Mouse (Mus musculus): ENCODE data around the gene Vkorc1l1.
"Not testable (repeated sequence)": the region's sequence is repeated elsewhere in the genome, so short reads cannot be mapped to it uniquely, and the experiment has no call there.

Gene Vkorc1l1

DNA sequence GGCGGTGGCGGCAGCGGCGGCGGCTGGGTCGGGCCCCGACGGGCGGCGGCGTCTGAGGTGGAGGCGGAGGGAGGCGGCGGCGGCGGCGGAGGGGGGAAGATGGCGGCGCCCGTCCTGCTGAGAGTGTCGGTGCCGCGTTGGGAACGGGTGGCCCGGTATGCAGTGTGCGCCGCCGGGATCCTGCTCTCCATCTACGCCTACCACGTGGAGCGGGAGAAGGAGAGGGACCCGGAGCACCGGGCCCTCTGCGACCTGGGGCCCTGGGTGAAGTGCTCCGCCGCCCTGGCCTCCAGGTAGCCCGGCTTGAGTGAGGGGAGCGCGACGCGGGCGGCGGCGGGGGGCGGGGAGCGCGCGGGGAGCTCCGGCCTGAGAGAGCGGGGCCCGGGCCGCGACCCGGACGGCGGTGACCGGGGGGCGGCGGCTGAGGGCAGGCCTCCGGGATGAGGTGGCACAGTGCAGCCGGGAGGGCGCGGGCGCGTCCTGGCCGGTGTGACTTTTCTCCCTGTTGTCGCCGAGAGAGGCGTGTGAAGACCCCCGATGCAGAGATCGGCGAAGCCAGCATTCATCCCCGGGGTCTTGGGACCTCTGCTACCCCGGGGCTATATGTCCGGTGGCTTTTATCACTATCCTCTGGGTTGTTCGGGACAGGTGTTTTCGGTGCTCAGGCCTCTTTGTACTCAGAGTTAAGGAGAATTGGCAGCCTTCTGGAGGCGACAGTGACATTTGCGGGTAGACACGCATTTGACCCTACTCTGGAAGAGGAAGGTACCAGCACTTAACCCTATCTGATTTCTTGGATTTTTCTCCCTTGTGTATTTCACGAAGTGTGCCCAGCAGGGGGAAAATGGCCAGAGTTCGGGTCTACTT lies 536 bp downstream of the Vkorc1l1 start:
- DNase-seq (ENCODE audit: low spot score), result not testable (repeated sequence)

DNA sequence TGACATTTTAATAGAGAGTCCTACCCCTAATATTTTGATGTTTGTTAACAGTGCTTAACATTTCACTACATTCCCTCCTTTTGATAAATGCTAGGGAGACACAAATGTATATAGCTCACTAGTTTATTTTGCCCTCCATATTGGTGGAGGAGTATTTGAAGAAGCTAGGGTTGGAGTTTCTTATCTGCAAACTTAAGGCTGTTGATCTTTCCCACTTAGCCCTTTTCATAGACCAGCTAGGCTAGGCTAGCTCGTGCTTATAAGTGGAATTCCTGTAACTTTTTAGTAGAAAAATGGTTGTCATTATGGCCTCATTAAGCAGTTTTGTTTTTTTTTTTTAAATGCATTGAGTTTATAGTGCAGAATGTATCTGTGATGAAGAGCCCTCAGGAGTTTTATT lies 1.6 kb downstream of the Vkorc1l1 start:
- DNase-seq (ENCODE audit: low spot score), result no peak

DNA sequence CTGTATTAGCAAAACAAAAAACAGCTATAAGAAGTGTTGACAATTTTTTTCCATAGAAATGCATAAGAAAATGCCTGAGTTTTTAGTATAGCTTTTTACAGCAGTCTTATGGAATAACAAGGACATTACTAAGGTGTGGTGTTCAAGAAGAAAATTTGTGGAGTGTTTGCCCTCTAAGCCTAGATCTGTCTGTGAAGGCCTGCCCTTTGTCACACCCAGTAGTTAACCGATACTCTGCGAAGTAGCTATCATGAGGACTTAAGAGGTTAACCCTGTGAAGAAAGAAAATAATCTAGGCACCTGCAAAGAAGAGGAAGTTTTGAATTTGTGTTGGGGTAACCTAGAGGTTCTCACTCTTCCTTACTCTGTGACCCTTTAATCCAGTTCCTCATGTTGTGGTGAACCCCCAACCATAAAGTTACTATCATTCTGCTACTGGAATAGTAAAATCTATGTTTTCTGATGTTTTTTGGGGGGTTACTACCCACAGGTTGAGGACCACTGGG lies 5.8 kb downstream of the Vkorc1l1 start:
- no peak for DNase-seq (ENCODE audit: low spot score)

DNA sequence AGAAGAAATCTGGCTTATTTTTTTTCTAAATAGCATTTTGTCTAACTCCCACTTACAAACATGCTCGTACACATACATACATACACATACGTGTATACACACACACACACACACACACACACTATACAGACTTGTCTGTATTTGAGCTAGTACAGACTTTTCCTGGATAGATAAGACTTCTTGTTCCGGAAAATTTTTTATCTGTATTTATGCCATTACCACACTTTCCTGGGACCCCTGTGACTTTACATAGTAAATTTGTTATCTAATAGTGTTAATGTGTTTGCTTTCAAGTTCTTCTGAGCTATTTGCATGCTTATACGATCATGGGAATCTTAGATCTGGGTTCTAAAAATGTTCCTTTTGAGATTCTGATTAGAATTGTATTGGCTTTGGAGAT lies 10.4 kb downstream of the Vkorc1l1 start:
- DNase-seq (ENCODE audit: low spot score), result no peak

DNA sequence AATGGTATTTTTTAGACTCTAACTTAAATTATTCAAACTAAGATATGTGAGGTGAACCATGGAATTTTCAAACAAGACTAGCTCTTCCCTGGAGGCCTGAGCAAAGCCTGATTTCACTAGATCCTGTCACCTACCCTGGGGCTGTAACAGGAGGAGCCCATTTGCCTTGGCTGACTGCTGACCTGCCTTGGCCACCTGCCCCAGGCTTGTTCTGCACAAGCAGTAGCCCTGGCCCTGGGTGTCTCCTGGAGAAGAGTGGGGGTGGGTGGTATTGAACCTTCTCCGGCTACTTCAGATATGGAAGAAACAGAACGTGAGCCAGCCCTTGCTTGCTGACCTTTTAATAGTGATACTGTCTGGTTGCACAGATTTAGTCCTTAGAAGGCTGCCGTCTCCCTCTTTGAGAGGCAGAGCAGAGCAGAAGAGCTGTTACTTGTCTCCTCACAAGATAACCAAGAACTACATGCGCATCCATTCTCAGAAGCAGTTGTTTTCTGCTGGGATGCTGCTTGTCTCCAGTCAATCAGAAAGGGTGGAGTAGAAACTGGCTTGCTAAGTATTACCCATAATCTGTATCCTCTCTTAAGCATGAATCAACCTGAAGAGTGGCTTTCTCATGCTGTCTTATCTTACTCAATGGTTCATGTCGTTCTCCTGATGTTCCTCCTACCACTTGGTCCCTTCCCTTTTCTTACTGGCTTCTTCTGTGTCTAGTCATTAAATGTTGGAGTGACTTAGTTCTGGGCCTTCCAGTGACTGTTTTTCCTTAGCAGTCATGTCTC lies 12.9 kb downstream of the Vkorc1l1 start:
- no peak for DNase-seq (ENCODE audit: low spot score)

DNA sequence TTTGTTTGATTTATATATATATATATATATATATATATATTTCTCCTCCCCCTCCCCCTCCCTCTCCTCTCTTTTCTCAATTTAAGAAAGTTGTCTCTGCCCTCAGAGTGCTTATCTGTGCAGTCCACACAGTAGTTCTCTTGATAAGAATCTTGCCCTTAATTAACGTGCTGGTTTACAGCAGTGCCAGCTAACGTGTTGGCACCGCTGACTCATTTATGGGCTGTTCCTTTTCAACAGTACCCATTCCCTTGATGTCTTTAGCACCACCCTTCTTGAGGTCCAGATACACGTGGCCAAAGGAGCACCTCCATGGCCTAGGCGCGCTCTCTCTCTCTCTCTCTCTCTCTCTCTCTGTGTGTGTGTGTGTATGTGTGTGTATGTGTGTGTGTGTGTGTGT lies 14.0 kb downstream of the Vkorc1l1 start:
- DNase-seq (ENCODE audit: low spot score), result no peak

DNA sequence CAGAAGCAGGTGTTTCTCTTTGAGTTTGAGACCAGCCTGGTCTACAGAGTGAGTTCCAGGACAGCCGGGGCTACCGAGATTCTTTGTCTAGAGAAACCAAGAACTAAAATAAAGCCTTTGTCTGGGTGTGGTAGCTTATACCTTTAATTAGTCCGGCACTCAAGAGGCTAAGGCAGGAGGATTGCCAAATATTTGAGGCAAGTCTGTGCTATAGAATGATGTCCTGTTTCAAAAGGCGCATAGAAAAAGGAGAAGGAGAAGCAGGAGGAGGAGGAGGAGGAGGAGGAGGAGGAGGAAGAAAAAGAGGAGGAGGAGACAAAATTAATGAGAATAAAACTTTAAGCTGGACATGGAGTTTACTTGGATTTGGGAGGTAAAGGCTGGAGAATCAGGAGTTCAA lies 21.5 kb downstream of the Vkorc1l1 start:
- DNase-seq (ENCODE audit: low spot score), result no peak

DNA sequence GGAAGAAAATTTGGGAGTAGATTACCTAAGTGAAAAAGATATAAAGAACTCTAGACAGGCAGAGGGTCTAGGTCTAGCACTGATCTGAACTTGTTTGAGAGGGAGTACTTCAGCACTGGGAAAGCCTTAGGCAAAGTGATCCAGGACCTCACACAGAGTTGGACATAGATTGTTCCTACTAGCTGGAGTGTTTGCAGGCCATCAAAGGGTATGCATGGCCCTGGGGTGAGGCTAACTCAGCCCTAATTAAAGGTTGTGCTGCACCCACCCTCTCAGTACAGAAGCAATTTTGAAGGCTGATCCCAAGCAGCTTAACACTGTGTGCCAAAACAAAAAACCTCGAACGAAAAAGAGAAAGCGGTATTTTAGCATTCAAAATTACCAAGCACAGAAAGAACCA lies 24.7 kb downstream of the Vkorc1l1 start:
- DNase-seq (ENCODE audit: low spot score), result no peak

DNA sequence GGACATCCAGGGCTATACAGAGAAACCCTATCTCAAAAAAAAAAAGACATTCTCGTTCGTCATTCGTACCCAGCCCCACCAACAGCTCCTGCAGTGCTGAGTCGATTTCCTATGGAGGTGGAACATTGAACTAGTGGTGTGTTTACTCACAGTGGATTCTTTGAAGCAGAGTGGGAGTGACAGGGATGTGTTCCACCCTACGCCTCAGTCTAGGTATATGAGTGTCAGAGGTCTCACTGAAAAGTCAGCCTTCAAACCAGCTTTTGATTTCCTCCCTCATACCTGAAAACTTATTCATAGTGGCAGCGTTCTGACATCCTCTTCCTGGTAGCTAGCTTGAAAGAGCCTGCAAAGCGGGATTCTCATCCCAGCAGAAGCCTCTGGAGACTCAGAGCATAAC lies 26.6 kb downstream of the Vkorc1l1 start:
- no peak for DNase-seq (ENCODE audit: low spot score)

DNA sequence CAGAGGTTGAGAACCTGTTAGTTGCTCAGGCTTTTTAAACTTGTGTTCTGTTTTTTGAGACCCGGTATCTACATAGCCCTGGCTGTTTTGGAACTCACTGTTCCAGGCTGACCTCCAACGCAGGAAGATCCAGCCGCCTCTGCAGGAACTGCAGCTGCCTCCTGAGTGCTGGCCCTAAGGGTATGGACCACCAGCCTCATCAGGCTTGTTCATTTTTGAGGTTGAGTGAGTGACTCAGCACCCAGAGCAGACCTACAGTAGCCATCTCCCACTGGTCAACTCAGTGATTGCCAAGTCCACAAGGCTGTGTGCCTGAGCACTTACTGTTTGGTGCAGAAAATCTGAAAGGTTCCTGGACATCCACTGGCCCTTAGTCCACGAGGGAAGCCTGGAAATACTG lies 29.7 kb downstream of the Vkorc1l1 start:
- no peak for DNase-seq (ENCODE audit: low spot score)

DNA sequence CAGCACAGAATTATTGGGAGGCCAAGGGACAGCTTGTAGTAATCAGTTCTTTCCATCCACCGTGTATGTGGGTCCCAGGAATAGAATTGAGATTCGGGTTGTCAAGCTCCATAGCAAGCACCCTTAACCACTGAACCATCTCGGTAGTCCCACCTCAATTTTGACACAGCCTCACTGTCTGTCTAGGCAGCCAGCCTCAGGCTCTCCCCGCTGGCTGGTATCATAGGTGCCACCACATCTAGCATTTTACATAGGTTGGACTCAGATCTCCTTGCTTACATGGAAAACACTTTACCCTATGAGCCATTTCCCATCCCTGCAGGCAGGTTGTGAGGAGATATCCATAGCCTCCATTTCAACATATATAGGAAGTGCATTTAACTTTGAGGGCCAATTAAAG lies 32.6 kb downstream of the Vkorc1l1 start:
- DNase-seq (ENCODE audit: low spot score), result no peak

DNA sequence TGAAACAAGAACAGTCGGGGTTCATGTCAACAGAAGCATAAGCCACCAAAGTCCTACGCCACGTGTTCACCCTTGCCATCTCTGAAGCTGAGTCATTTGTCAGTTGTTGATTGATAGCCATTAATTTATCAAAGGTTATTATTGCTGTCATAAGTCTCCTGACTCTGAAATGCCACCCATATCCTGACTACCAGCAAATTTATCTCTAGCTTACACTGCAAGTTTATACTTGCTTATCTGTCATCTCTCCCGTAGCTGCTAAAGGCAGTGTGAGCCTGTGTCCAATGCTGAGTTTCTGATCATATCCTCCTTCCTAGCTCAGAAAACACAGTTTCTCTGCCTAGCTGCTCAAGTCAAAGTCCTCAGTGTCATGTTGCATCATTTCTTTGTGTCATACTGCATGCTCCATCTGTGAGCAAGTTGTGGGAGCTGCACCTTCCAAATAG lies 33.1 kb downstream of the Vkorc1l1 start:
- DNase-seq (ENCODE audit: low spot score), result no peak

DNA sequence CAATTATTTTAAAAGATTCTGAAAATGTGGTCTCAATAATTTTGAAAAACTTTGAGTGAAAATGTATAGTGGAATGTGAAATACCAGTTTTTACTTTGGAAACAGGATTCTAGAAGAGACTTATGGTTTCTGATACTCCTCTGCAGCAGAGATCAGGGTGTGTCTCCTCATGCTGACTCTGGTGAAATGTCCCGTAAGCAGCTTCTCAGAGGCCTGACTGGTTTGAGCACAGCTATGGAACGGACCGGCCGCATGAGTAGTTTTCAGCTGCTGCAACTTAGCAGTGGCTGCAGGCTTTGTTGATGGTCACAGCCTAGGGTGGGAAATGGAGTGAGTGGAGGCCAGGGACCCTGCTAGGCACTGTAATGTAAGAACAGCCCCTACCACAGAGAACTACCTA lies 36.0 kb downstream of the Vkorc1l1 start:
- DNase-seq (ENCODE audit: low spot score), result no peak

DNA sequence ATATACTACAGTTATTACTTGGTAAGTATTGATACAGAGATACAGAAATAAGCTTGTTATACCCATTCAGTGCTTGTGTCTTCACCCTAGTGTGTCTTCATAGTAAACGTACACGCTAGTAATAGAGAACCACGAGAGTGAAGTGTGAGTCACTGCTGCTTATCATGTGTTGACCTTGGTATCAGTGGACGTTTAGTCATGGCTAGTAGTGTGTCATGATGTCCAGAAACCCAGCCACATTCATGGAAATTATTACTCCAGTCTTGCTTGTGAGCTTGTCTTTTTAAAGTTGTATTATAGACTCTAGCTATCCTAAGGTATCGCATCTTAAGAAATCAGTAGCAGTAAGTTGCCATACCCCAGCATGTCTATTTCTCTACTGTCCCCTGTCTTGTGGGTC lies 36.8 kb downstream of the Vkorc1l1 start:
- DNase-seq (ENCODE audit: low spot score), result no peak

DNA sequence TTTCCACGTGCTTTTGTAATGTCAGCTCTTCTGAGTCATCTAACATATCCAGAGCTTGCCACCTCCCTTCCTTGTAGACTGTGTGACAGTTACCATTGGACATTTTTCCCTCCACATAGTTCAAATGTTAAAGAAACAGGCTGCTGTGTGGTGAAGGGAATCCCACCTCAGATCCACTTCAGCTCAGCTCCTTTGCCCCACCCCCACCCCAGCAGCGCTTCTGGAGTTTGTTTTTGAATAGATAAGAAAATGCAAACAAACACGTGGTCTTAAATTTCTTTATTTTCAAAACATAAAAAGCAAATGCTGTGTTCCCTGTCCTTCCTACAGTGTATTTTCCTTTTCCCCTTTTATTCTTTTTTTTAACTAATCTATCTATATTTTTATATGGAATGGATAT lies 38.4 kb downstream of the Vkorc1l1 start:
- DNase-seq (ENCODE audit: low spot score), result no peak

DNA sequence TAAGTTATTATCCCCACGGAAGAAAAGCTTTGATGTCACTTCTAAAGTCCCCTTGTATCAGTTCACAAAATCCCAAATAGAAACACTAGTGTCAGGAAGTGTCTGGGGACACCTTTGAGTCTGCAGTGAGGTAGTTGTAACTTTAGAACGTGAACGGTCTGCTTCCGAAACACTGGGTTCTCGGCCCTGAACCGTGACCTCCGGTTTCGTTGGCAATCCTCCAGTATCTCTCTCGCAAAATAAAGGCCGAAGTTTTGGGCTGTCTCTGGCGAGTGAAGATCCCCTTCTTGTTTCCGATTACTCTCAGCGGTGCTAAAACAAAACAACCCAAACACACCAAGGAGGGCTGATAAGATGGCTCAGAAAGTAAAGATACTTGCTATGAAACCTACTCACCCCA lies 47.6 kb downstream of the Vkorc1l1 start:
- no peak for DNase-seq (ENCODE audit: low spot score)

DNA sequence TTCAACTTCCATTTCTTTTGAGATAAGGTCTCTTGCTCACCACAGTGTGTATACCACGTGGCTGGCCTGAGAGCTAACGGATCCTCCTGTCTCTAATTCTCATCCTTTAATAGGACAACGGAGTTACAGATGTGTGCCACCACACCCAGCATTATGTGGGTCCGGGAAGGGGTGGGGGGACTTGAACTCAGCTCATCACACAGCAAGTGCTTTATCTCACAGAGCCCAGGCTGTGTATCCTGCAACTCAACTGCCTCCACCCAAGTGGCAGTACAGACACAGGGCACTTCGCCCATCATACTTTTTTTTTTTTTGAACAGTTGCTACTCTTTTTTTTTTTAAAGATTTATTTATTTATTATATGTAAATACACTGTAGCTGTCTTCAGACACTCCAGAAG lies 50.1 kb downstream of the Vkorc1l1 start:
- DNase-seq (ENCODE audit: low spot score), result no peak

DNA sequence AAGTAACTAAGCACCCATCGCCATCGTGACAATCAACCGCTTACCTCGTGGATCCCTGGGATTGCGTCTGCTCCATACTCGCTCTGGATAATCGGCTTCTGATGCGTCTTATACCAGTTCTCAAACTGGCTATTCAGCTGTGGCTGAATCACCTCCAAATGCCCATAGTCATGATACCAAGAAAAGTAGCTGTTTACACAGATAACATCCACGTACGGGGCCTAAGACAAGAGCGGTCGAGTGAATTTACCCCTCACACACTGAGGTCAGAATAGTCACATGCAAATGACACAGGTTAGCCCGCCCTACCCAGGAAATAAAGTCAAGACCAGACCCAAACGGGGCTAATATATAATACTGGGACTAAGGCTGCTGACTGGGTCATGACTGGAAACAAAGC lies 51.6 kb downstream of the Vkorc1l1 start:
- DNase-seq (ENCODE audit: low spot score), result no peak

DNA sequence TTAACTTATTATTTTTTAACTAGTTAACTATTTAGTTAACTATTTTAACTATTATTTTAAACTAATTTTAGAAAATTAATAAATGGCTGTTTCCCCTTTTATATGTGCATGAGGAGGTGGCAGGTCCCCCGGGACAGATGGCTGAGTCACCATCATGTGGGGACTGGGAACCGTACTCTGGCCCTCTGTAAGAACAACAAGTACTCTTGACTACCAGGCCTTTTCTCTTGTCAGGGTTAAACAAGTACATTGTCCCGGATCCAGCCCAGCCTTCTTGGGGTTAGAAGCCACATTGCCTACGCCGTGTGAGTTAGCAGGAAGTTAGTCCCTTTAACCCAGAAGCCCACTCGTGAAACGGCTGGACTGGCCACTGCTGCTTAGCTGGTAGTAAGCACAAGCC lies 53.2 kb downstream of the Vkorc1l1 start:
- no peak for DNase-seq (ENCODE audit: low spot score)

DNA sequence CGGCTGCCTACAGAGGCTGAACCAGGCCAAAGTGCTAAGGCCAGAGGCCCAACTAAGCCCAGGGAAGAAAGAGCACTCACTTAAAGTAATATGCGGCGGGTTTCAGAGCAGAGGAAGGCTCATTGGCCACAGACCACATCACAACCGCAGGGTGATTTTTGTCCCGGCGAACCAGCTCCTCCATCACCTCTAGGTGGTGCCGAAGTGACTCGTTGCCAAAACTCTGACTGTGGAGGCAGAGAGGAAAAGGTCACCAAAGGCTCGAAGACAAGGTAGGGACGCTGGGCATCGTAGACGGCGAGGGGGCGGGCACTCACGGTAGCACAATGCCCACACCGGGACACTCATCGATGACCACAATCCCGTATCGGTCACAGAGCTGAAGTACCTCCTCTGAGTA lies 55.9 kb downstream of the Vkorc1l1 start:
- no peak for DNase-seq (ENCODE audit: low spot score)

DNA sequence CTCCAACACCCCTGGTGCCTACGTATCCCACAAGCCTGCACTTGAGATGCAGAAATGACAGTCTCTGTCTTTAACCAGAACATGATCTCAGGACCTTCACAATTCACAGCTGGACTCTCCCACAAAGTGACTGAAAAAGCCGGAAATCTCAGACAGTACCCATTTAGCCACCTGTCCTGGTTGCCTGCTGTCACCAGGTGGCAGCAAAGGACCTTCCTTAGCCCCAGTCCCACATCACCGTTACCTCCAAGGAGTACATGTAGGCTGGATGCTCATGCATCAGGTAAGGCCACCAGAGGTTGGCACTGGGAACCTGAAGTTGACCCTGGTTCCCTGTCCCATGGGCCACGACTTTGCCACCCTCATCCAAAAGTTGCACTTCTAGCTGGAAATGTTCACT lies 57.3 kb downstream of the Vkorc1l1 start:
- no peak for DNase-seq (ENCODE audit: low spot score)

DNA sequence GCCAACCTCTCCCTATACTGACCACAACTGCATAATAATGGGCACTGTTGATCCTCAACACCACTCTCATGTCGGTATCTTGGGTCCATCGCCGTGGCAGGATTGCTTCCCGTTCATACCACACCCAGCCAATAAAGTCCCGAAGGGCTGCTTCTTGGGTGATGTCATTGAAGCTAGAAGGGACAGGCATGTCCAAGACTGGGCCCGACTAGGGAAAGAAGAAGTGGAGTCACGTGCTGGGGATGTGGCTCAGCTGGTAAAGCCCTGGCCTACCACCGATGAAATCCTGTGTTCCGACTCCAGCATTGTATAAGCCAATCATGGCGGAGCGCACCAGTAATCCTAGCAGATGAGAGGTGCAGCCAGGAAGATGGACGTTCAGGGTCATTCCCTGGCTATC lies 59.0 kb downstream of the Vkorc1l1 start:
- DNase-seq (ENCODE audit: low spot score), result no peak

DNA sequence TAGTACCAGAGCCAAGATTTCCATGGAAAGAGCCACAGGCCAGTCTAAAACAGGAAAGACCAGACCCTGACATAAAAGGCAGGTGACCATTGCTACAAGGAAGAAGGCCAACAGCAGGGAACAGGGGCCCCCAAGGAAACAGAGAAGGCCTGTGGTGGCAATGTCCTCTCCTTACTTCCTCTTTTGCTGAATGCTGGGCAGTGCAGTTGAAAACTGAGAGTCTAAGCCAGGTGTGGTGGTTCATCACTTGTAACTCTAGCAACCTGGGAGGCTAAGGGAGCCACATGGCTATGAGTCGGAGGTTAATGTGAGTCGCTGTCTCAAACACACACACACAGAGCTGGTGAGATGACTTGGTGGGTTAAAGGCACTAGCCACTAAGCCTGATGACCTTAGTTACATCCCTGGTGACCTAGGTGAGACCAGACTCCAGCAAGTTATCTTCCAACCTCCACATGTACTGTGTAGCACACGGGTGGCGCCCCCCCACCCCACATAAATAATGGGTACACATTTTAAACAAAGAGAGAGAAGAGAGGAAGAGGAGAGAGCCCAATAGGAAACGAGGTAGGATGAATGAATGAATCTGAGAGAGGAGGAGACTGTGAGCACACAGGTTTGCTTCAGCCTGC lies 59.7 kb downstream of the Vkorc1l1 start:
- DNase-seq (ENCODE audit: low spot score), result no peak
